8 mouse cellular contexts compared by ENCODE assay signal in genomic region chr11:94601321-94602281, GRCm38 (mm10). TPM values are rescaled to one million over a fixed set of nuclear protein-coding genes. Genes with fewer than 3 reads are reported as not detected.
A peak's percentile ranks its signal among the peaks of the same experiment; 100 is the strongest.
DNase-seq lines count a peak whose midpoint lies in the region; ATAC-seq and TF ChIP-seq lines count a peak whose summit lies in the region.

TSS of gene Acsf2 (minus strand) at chr11:94601871.

- peak within 1 kb of the TSS; percentile 80 for H3K4me2 ChIP-seq in forebrain, embryonic 13.5 days
- H3K4me2 ChIP-seq in liver, postnatal 0 days (ENCODE audit: low read depth, low read length): peak within 1 kb of the TSS; percentile 63
- H3K4me2 ChIP-seq in neural tube, embryonic 13.5 days: peak within 1 kb of the TSS; percentile 74

- no peaks in the 10 kb centered on the region for H3K36me3 ChIP-seq in forebrain, embryonic 13.5 days (ENCODE audit: poor library complexity, severe bottlenecking)
- H3K36me3 ChIP-seq in liver, postnatal 0 days (replicated peaks; ENCODE audit: insufficient read depth, low read length): no peaks in the 10 kb centered on the region
- H3K36me3 ChIP-seq in neural tube, embryonic 13.5 days: no peaks in the 10 kb centered on the region

- 1% methylated on average over 51 of the region's 52 CpGs for WGBS in forebrain, embryonic 13.5 days
- WGBS in liver, postnatal 0 days (ENCODE audit: insufficient replicate concordance): 2% methylated on average over 45 of the region's 52 CpGs
- 2% methylated on average over 48 of the region's 52 CpGs for WGBS in neural tube, embryonic 13.5 days

- H3K9me3 ChIP-seq in forebrain, embryonic 13.5 days (replicated peaks): no peaks in the 10 kb centered on the region
- no peaks in the 10 kb centered on the region for H3K9me3 ChIP-seq in liver, postnatal 0 days (ENCODE audit: low read length)
- H3K9me3 ChIP-seq in neural tube, embryonic 13.5 days: no peaks in the 10 kb centered on the region

- H3K27me3 ChIP-seq in forebrain, embryonic 13.5 days: 0 out of 2 replicates have a peak, but pooled peaks cover 3% of the 10 kb centered on the region
- H3K27me3 ChIP-seq in liver, postnatal 0 days (ENCODE audit: insufficient read depth, low read length): no peaks in the 10 kb centered on the region
- peaks cover 23% of the 10 kb centered on the region for H3K27me3 ChIP-seq in neural tube, embryonic 13.5 days

- DNase-seq in adrenal gland, postnatal 4 days (ENCODE audit: low spot score in 2 of 2): peak; percentile 43 to 71
- DNase-seq in heart, postnatal 36 days: peak; percentile 81 to 82
- DNase-seq in layer of hippocampus, adult 11-12 months (ENCODE audit: low spot score): peak; percentile 54
- peak; percentile 85 for DNase-seq in liver, postnatal 0 days
- peak; percentile 71 for DNase-seq in testis, postnatal 14 days (ENCODE audit: low spot score)

- peak within 1 kb of the TSS; percentile 45 for H3K4me3 ChIP-seq in forebrain, embryonic 13.5 days
- peak within 1 kb of the TSS; percentile 44 for H3K4me3 ChIP-seq in liver, postnatal 0 days (ENCODE audit: low read depth, low read length)
- H3K4me3 ChIP-seq in neural tube, embryonic 13.5 days: peak within 1 kb of the TSS; percentile 43

- intact Hi-C loops in heart, postnatal 36 days (cut with DNase I): loop anchor here (2.0 kb wide), 1 partner anchor 53 kb away; the partner anchor contains the start of gene Rsad1

- no peak for TF ChIP-seq EP300 in liver, postnatal 0 days (IDR thresholded peaks at IDR 0.05; ENCODE audit: low read depth)

- H3K4me1 ChIP-seq in forebrain, embryonic 13.5 days: peaks cover 12% of the 10 kb centered on the region
- peaks cover 10% of the 10 kb centered on the region for H3K4me1 ChIP-seq in liver, postnatal 0 days (ENCODE audit: insufficient read depth)
- peaks cover 14% of the 10 kb centered on the region for H3K4me1 ChIP-seq in neural tube, embryonic 13.5 days (replicated peaks)

- no peak for TF ChIP-seq CTCF in liver, postnatal 0 days (IDR thresholded peaks at IDR 0.05; ENCODE audit: low read depth)

- H3K9ac ChIP-seq in forebrain, embryonic 13.5 days: peak within 1 kb of the TSS; percentile 64
- H3K9ac ChIP-seq in liver, postnatal 0 days (replicated peaks): peak within 1 kb of the TSS; percentile 67
- peak within 1 kb of the TSS; percentile 61 for H3K9ac ChIP-seq in neural tube, embryonic 13.5 days

- ATAC-seq in CD4-positive, CD25-positive, alpha-beta regulatory T cell, adult 4 months: peak; percentile 88
- peak; percentile 89 for ATAC-seq in forebrain, embryonic 13.5 days
- peak; percentile 85 for ATAC-seq in liver, postnatal 0 days
- peak; percentile 84 for ATAC-seq in neural tube, embryonic 13.5 days (ENCODE audit: low read depth)

- H3K27ac ChIP-seq in forebrain, embryonic 13.5 days: no peak within 1 kb of the TSS; the same call in 1 of the 2 replicates
- peak within 1 kb of the TSS; percentile 31 for H3K27ac ChIP-seq in liver, postnatal 0 days (ENCODE audit: low read depth)
- H3K27ac ChIP-seq in neural tube, embryonic 13.5 days (replicated peaks): no peak within 1 kb of the TSS

RNA-seq across cellular contexts. Expression of gene Acsf2, which starts in this region (rescaled TPM):
- polyA plus RNA-seq in CD4-positive, CD25-positive, alpha-beta regulatory T cell, adult 4 months (2017; shearing (Covaris generic)): 1 to 10 TPM; 1.6 to 2.3 TPM
- 10 to 100 TPM; 59.1 to 67.3 TPM for total RNA-seq in adrenal gland, postnatal 4 days (2021)
- polyA plus RNA-seq in forebrain, embryonic 13.5 days (2015; fragmentation: Nextera tagmentation; extraction: Ambion mirVana): 1.4 and 1.8 TPM in 2 replicates
- 10 to 100 TPM; 26.5 to 28.9 TPM for total RNA-seq in heart, postnatal 36 days (2021)
- 4.2 and 4.4 TPM in 2 replicates for polyA plus RNA-seq in liver, postnatal 0 days (2015; fragmentation: Nextera tagmentation; extraction: Ambion mirVana)
- polyA plus RNA-seq in neural tube, embryonic 13.5 days (2015; fragmentation: Nextera tagmentation; extraction: Ambion mirVana): 2.0 and 2.2 TPM in 2 replicates
